Mouse (Mus musculus): ENCODE data around the gene Gm15217.

- TF ChIP-seq POLR2A (IDR thresholded peaks at IDR 0.05; ENCODE audit: borderline replicate concordance, extremely low read depth, low read depth, low read length) (peak; percentile 68; the same call in 1 of the 2 replicates), CTCF (IDR thresholded peaks at IDR 0.05; ENCODE audit: insufficient read depth, low read length) (no peak)
Measured at GRCm38 (mm10) chr14:46387357-46387671, 8.1 kb downstream of the Gm15217 start.

All from lung, adult 2 months (tissue).